Mouse (Mus musculus) mouse trophoblast stem cell (cell line): ENCODE data around the gene 1700029H14Rik.

Experiments used
- in situ Hi-C, 2 experiments: fragments of 300-500 bp; cut with MseI, MboI; formaldehyde crosslinking; loops; 2 replicates in 1 of 2; 3 replicates in 1 of 2; pipeline ENCODE4 v1.15.1; 2025

1700029H14Rik gene

DNA sequence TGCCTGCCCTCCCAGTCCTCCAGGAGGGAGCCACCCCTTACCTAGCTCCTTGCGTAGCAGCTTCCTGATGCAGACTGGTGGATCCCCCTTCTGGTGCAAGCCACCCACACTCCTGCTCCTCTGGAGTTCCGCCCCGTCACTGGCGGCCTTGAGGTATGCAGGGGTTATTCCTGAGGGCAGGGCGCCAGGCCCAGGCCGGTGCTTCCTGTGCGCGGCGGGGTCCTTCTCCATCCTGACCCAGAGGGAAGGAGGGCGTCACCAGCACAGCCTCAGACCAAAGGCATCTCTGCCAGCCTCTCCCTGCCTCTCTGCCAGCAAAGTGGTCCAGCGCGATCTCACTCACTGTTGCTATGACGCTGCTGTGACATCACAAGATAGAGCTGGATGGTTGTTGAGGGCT, at the start of gene 1700029H14Rik:
TSS of gene 1700029H14Rik (minus strand) at position 344 of the 400 bp plus-strand sequence.
- in situ Hi-C loops = loop anchor here in 1 of 2 experiments (25.0 kb wide), 1 partner anchor 175 kb away; no protein-coding TSS in a partner anchor

DNA sequence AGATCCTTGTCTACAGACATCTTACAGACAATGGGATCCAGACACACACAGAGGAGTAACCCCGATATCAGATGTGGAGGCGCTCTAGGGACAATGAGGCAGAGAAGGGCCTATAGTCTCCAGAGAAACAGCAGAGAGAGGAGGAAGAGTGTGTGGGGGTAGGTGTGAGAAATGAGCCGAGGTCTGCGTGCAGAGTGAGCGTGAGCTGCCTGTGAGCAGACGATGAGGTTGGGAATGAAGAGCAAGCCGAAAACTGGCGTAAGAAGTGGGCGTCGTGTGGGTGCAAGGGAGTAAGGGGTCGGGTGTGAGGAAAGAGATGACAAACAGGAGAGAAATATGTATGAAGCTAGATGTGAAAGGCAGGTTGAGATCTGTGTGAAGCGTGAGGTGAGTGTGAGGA, 49.4 kb upstream of the 1700029H14Rik start:
- in situ Hi-C loops = no loop called here

DNA sequence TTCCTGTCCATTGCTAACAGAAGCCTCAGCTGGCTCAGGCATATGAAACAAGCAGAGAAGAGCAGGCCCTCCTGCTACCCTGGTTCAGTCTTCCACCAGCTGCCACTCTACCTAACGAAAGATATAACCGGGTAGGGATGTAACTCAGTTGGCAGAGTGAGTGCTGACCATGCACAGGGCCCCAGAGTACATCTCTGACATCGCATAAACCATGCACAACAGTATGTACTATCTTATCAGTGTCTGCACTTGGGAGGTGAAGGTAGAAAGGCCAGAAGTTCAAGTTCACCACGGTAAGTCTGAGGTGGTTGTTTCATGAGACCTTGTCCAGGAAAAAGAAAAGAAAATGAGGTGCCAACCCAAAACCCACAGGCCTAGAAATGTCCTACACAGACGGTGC, 47.7 kb upstream of the 1700029H14Rik start:
- in situ Hi-C loops = no loop called here

DNA sequence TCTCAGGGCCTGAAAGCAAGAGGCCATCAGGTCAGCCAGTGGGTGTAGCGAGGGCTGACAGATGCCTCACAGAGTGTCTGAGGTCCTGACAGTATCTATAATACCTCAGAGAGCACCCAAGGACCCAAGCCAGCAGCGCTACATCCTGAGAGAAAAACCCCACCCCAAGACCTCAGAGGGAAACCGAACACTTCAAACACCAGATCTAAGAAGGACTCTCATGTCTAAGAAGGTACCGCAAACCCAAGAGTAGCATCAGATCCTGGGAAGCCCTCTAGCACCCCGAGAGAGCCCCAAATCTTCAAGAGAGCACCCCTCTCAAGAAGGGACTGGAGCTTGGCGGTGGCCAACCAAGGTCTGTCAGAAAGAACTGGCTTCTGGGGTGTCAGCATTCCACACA, 46.7 kb upstream of the 1700029H14Rik start:
- in situ Hi-C loops = no loop called here

DNA sequence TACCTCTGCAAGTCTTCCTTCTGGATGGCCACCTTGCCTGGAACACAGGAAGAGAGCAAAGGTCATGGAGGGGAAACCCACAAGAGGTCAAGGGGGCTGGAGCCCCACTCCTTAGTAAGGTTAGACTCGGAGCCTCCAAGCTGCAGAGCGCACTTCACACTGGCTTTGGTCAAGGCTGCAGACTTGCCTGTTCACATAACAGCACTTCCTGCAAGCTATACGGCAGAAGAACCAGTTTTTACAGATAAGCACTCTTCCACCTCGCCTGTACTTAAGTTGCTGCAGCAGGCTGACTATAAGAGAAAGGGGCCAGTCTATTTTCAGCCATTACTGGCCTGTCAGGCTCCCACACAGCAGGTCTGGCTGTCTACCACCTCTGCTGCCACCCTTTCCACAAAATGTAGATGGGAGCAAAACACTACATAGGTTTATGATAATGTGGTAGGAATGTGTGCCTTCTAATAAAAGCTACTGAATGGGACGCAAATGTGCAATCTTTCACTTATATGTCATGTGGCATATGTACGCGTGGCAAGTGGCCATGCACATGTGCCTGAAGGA, 43.7 kb upstream of the 1700029H14Rik start:
- in situ Hi-C loops = no loop called here

DNA sequence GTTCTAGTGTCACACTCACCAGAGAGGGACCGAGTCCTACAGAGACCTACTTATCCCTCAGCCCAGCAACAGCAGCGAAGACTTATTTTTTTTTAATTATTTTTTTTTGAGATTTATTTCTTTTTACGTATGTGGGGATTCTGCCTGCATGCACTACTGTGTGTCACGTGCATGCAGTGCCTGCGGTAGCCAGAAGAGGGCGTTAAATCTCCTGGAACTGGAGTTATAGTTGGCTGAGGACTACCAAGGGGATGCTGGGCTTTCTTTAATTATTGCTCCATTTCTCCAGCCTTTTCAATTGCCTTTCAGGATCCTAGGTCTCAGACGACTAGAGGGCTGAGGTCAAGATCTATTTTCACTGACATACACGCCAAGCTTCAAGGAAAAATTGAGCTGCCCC, 40.4 kb upstream of the 1700029H14Rik start:
- in situ Hi-C loops = no loop called here

DNA sequence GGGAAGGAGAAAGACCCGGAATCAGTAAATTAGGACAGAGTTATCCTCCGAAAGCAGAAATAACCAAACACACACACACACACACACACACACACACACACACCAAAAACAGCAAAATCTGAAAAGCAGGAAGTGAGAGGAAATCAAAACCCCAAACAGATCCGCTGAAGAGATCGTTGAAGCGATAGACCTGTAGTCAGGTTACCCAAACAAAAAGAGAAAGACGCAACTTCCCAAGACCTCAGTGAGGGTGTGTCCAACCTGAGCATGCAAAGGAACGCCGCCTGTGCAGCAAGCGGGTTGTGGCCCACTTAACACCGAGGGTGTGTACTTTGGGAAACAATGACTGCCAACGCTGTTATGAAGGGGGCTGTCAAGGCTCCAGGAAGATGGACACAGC, 38.9 kb upstream of the 1700029H14Rik start:
- in situ Hi-C loops = no loop called here

DNA sequence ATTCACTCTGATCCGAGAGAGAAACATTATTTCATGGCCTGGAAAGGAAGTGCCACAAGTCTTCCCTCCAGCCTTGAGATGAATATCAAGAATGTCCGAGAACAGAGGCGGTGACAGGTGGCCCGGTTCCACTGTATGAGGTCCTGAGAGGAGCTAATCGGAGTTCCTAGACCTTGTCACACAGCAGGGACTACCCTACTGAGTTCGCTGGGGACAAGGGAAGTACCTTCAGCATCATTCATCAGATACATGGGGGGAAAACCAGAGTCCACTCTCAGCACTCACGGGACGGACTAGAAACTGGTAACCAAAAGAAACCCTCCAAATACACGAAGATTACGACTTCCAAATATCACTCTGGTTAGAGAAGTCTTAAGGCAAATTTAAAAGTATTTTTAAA, 38.5 kb upstream of the 1700029H14Rik start:
- in situ Hi-C loops = no loop called here

DNA sequence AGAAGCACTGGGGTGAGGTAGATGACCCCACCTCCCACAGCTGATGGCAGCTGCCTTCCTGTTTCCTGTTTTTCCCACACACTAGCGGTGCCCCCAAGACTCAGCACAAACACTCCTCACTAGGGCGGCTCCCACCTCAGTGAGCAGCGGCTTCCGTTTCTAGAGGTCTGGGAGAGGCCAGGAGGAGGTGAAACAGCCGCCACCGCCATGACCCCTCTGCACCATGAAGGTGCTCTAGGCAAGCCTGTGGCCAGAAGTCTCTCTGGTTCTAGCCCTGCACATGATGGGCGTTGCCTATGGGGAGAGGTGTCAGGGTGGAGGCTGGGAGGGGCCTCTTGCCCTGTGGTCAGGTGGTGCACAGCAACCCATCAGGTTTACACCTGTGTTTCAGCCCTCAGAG, 37.9 kb upstream of the 1700029H14Rik start:
- in situ Hi-C loops = no loop called here

DNA sequence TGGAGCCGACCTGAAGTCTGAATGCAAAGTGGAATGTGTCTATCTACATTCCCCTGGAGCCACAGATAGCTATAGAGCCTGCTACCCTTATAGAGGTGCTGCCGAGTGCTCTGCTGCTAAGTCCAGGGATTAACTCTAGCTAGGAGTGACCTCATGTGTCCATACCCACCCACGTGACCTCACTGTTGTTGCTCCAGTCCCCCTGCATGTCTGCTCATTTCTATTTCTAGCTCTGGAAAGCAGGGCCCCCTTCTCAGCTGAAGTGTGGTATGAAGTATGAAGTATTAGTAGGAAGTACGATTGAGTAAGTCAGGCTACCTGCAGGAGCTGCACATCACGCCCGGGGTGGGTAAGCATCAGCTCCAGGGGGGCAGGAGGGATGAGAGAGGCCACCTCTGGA, 35.5 kb upstream of the 1700029H14Rik start:
- in situ Hi-C loops = no loop called here

DNA sequence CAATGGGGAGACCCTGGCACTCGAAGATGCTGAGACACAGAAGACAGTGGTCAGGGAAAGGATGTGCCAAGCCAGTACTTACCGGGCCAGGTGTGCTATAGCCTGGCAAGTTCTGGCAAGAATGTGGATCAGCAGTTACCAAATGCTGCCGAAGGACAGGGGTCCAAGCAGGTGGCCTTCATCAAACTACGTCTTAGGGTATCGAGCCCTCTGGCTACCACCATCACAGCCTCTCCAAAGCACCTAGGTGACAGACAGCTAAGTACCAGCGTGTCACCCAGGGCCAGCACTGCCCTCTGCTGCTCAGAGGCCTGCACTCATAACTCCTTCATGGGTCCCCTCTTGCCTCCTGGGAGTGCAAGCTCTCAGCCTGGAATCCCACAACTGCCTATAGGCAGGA, 33.6 kb upstream of the 1700029H14Rik start:
- in situ Hi-C loops = no loop called here

DNA sequence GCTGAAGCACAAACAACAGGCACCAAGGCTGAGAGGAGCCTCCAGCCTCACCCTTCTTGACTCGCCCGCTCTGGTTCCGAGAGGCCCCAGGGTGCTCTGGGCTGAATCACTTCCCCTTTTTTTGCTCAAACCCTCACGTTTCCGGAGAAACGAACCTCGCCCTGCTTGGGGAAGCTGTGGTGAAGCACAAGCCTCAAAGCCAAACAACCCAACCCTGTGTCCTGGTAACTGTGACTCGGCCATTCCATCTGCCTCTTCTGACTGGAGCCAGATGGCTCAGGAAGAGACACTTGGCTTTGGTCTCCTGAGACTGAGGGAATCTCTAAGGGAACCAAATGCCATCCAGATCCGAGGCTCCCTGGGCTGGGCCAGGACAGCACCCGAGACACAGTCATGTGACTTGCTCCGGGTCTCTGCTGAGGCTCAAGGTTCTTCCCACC, 32.6 kb upstream of the 1700029H14Rik start:
- in situ Hi-C loops = no loop called here

DNA sequence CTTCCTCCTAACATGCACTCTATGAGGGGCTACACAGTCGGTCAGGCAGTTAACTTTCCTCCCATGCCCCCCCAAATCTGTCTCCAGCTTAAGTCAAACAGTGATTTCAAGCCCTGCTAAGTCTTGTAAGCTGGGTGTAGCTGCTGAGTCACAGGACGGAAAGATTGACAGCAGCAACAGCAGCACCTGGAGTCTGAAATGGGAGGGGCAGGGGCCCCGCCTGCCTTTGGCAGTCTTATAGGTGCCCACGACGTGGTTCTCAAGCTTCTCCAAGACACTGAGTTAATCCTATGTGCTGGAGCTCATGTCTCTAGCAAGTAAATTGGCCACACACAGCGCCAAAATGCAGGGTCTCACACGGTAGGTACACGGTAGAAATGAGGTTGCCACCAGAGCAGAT, 31.1 kb upstream of the 1700029H14Rik start:
- in situ Hi-C loops = no loop called here

DNA sequence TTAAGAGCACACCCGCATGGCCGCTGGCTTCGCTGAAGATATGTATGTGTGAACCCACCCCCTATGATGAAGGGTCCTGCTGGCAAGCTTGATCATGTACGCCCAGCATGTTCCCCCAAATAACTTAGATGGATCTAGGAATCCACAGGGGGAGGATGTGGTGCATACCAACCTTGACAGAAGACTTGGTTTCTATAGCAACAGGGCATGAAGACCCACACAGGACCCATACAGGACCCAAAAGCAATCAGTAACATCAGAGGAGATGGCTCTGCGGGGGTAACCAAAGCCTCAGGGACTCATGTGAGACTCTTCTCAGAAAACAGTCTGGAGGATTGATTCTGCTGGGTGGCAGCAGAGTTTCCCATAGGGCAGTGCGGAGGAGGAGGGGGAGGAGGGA, 29.0 kb upstream of the 1700029H14Rik start:
- in situ Hi-C loops = no loop called here

DNA sequence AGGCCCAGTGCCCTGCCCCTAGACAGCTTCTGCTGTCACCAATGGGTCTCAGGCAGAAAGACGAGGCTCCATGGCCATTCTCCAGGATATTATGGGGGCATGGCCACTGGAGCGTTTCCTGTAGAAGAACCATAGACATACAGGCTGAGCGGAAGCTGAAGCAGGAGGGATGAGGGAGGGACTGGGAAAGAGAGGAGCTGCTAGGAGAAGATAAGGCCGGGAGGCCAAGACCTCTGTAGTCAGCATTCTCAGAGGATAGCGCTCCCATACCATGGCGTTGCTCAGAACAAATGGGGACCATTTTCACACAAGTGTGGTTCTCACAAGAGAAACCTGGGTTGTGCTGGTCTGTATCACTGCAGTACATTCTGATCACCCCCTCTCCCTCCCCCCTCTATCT, 26.8 kb upstream of the 1700029H14Rik start:
- in situ Hi-C loops = no loop called here

DNA sequence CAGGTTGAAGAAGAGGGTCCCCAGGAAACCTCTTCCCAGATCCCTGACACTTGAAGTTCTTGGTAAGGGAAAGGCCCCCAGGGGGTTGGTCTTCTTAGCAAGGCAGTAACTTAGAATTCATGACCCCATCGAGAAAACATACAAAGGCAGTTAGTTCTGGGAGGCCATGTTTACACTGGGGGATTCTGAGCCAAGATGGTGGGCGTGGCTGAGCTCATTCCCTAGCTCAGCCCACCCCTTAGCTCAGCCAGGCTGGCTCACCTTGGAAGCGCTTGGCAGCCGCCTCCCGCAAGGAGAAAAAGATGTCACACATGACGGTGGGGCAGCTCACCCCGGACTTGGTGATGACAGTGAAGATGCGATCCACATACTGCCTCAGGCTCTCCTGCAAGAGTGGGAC, 22.4 kb upstream of the 1700029H14Rik start:
- in situ Hi-C loops = no loop called here

DNA sequence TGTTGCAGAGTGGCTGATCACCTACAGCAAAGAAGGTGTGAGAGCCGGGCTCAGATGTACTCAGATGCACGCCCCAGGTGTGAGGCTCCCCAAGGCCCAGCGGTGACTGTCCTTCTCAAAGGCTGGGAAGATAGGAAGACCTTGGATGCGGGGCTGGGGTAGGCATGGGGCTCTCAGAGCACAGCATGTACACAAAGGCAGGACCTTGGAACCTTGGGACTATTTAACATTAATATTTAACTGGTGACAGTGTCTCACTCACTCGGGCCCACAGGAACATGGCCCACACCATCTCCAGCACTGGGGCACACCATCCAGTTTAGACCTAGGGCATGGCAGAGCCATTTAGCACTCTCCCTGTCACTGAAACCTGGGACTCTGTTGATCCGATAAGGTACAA, 15.6 kb upstream of the 1700029H14Rik start:
- in situ Hi-C loops = no loop called here

DNA sequence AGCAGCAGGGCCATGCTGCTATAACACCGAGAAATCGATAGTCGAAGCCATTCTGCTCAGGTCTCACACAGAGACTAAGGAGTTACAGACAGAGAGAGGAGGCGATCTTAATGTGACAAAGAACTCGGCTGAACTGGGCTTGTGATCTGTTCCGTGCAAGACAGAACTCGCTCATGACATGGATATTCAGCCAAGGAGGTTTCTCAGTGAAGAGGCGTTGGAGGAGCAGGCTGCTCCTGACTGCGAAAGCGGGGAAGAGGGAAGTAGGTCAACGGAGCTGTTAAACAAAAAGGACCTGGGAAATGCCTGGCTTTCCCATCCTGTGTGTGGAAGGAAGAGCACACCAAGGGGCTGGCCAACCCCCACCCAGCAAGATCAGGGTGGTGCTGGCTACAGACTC, 9.7 kb upstream of the 1700029H14Rik start:
- in situ Hi-C loops = loop anchor here in 1 of 2 experiments (25.0 kb wide), 1 partner anchor 165 kb away; no protein-coding TSS in a partner anchor

DNA sequence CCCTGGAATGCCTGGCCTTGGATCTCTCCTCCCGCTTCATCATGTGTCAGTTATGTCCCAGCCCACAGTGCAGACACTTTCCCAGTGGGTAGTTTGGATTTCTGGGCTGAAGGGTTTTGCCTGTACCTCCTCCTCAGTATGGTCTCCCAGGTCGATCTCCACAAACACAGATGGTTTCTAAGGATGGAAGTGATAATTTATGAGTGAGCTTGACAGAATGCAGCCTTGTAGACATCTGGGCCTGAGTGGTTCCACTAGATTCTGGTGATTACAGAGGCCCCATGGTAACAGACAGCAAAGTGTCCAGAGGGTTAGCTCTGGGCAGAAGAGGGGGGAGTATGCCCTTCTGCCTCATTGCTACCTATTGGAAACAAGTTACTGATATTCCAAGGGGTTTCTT, 4.7 kb downstream of the 1700029H14Rik start:
- in situ Hi-C loops = loop anchor here in 1 of 2 experiments (25.0 kb wide), 1 partner anchor 180 kb away; no protein-coding TSS in a partner anchor

DNA sequence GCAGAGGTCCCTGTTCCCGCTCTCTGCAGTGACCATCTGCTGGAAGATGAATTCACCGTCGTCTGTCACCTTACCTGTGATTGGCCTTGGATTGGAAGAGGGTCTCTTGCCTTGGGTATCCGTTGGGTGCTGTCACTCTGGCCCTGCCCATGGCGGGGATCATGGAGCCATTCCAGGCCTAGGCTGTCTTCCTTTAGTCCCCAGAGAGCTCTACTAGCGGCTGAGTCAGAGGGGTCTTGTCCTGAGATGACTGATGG, 10.8 kb downstream of the 1700029H14Rik start:
- in situ Hi-C loops = loop anchor here (5.0 to 25.0 kb wide), 2 partner anchors 186 to 201 kb away; no protein-coding TSS in a partner anchor

DNA sequence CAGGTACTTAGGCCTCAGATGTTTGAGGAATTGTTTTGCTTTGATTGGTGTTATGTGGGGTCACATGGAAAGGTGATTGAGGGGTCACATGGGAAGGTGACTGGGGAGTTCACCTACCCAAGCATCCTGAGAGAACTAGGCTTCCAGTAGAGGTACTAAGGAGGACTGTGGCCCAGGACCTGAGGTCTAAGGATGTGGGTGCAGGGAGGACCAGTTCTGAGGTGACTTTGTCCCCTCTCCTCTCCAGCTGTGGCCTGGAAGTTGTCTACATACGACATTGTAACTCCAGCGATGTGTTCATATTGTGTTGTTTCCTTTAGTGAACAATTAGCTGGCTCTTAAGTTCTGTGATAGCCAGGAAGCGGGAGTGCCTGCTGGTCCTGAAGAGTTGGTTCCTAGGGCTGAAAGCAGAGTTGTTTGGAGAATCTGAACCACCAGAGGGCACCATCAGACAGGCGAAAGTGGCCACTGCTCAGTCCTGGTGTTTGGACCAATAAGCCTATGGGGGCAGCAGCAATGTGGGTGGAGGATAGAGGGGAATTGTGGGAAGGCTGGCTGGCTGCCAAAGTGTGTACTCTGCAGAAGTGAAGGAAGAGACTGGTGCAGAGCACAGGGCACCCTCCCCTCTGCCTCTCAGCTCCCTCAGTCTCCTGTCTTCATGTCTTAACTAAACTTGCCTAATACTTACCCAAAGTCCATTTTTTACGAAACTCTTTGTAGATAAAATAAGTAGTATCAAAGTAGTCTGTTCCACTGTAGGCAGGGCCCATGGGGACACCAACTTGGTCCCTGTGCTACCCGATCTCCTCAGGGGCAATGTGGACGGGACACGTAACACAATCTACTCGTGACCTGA, 11.3 kb downstream of the 1700029H14Rik start:
- in situ Hi-C loops = loop anchor here (5.0 to 25.0 kb wide), 2 partner anchors 186 to 201 kb away; no protein-coding TSS in a partner anchor

DNA sequence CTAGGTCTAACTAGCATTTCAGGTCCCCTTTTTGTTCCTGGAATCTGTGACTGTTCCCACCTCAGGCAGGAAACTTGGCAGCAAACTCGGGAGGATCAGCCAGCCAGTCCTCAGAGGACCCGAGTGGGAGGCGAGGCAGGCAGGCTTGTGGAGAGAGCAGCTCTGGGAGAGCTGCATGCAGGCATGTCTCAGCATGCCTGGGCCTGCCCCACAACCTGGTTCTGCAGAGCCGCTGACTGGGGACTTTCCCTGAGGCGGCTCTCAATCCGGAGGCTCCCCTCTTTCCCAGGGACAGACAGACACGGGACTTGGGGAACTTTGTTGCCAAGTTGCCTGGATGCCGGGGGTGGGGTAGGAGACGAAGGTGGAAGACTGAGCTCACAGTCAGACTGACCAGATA, 13.4 kb downstream of the 1700029H14Rik start:
- in situ Hi-C loops = no loop called here

DNA sequence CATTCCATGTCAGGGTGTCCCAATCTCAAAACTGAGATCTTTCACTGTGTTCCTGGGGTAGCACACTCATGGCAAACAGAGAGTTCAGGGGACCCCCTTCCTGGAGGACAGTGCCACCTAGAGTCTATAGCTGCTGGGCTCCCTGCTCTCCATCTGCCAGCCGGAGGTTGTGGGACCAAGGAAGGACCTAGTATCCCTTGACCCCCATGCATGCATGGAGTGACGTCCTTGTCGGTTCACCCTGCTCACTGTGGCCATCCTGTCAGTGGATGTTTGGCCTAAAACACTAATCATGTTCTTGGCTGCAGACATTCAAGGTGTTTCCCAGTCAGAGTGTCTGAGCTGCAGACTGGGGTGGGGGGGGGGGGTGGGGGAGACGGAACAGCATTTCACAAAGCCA, 14.0 kb downstream of the 1700029H14Rik start:
- in situ Hi-C loops = no loop called here
